Mouse (Mus musculus) CH12.LX (cell line): Measurements from ENCODE around the gene Gm11492.

Experiments
- CHD1 ChIP-seq: IDR thresholded peaks from 2 replicates; pipeline ENCODE4 v1.6.1; 2012; ENCODE audit warnings: low read depth, low read length, improper control_type of control experiment, inconsistent platforms
- CTCF ChIP-seq, 2 experiments: IDR thresholded peaks in 1 of 2; conservative IDR thresholded peaks in 1 of 2; 2 replicates each; pipeline ENCODE4 v1.5.1; 2011 to 2012; ENCODE audit warnings: low read depth in 2 of 2, low read length in 2 of 2, improper control_type of control experiment in 1 of 2, inconsistent platforms in 1 of 2, mild to moderate bottlenecking in 1 of 2, moderate library complexity in 1 of 2
- ELF1 ChIP-seq: IDR thresholded peaks from 2 replicates; pipeline ENCODE4 v1.6.1; 2014; ENCODE audit warnings: low read depth, mild to moderate bottlenecking, inconsistent platforms, low read length, improper control_type of control experiment
- MEF2A ChIP-seq: IDR thresholded peaks from 2 replicates; pipeline ENCODE4 v1.6.1; 2014; ENCODE audit warnings: low read depth, mild to moderate bottlenecking, inconsistent platforms, low read length, improper control_type of control experiment, borderline replicate concordance
- MXI1 ChIP-seq: IDR thresholded peaks from 2 replicates; pipeline ENCODE4 v1.6.1; 2011; ENCODE audit warnings: mild to moderate bottlenecking, low read depth, low read length, improper control_type of control experiment
- POLR2A ChIP-seq: IDR thresholded peaks from 2 replicates; pipeline ENCODE4 v1.6.1; 2011; ENCODE audit warnings: low read depth, mild to moderate bottlenecking, improper control_type of control experiment, low read length
- RCOR1 ChIP-seq: conservative IDR thresholded peaks from 2 replicates; pipeline ENCODE4 v1.6.1; 2012; ENCODE audit warnings: low read depth, mild to moderate bottlenecking, inconsistent platforms, low read length, improper control_type of control experiment
- TCF12 ChIP-seq: IDR thresholded peaks from 2 replicates; pipeline ENCODE4 v1.6.1; 2014; ENCODE audit warnings: low read depth, mild to moderate bottlenecking, inconsistent platforms, low read length, improper control_type of control experiment
- USF2 ChIP-seq: conservative IDR thresholded peaks from 2 replicates; pipeline ENCODE4 v1.6.1; 2011; ENCODE audit warnings: low read depth, low read length, improper control_type of control experiment
- ZMIZ1 ChIP-seq: IDR thresholded peaks from 2 replicates; pipeline ENCODE4 v1.6.1; 2012; ENCODE audit warnings: low read depth, mild to moderate bottlenecking, inconsistent platforms, low read length, improper control_type of control experiment

GRCm38 (mm10) chr11:87580543-87581085, 14.2 kb downstream of the Gm11492 start:
- no peak for TF ChIP-seq ZMIZ1
- no peak for TF ChIP-seq POLR2A
- no peak for TF ChIP-seq MEF2A
- no peak for TF ChIP-seq CTCF (conservative IDR thresholded peaks at IDR 0.05 in 1 of 2, IDR thresholded peaks at IDR 0.05 in 1 of 2; ENCODE audit: low read depth in 2 of 2, low read length in 2 of 2)
- no peak for TF ChIP-seq RCOR1
- TF ChIP-seq TCF12, result no peak
- no peak for TF ChIP-seq CHD1
- no peak for TF ChIP-seq ELF1
- TF ChIP-seq MXI1, result no peak
- TF ChIP-seq USF2, result no peak
